Mouse (Mus musculus): ENCODE data around the gene Naa35. TPM values are rescaled to one million over a fixed set of nuclear protein-coding genes. Genes with fewer than 3 reads are reported as not detected.

Naa35 gene
- polyA plus RNA-seq, 1 experiment from 2014 or later = 84.4 TPM

DNA sequence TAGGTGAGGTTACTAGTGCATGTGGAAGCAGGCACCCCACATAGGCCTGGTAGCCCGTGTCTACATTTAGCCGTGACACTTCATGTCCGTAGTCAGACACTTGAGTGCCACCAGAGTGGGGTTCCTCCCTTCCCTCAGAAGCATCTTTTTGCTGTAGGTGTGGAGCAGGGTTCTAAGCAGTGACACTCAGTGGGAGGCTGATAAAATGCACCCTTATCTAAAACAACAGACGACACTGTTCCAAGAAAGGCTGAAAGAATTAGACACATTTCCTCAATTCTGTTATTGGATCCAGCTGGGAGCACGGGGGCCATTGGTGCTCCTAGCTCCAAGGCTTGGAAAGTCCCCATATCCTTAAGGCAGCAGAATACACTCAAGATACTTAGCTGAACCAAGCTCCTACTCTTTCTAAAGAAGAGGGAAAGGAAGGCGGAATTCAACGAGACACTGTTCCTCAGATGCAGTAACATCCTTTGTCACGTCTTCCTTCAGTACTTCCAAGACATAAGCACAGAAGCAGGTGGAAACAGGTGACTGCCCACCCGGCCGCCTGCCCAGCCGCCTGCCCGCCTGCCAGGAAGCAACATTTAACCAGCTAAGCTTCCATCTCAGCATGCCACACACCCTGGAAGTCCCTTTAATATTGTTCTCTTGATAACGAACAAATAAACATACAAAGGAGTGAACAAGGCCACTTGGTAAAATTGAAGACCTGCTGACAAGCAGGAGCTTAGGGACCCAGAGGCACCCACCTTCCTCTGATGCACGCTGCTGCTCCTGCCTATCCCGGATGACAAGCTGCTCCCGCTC, 54.5 kb downstream of the Naa35 start:
- Histone ChIP-seq H3K9ac (ENCODE audit: low read length) (no peak overlapping the region), H3K4me2 (ENCODE audit: low read depth, low read length) (no peak overlapping the region), H3K4me1 (ENCODE audit: control insufficient read depth, insufficient read depth, low read length) (peaks cover 10% of the 10 kb centered on the region), H3K27me3 (ENCODE audit: control insufficient read depth, insufficient read depth, low read length) (no peaks in the 10 kb centered on the region), H3K27ac (ENCODE audit: low read length) (no peak overlapping the region), H3K36me3 (ENCODE audit: control insufficient read depth, insufficient read depth) (peaks cover 27% of the 10 kb centered on the region), H3K9me3 (replicated peaks; ENCODE audit: control insufficient read depth, low read length) (no peaks in the 10 kb centered on the region), H3K4me3 (ENCODE audit: low read length) (no peak overlapping the region)
- ATAC-seq (replicated peaks; ENCODE audit: extremely low read depth, insufficient read depth, low FRiP score) = no peak
- WGBS = 60% methylated on average over 16 of the region's 16 CpGs

DNA sequence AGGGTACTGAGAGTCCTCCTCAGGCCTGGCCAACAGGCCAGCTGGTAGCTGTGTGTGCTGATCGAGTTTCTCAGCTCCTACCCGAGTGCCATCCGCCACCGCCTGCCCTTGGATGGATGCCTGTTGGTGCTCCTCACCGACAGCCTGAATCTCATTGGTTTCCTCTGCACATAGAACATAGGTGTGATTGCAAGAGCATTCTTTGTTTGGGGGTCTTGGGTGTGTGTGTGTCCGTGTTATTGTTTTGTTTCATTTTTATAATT, 55.0 kb downstream of the Naa35 start:
- H3K4me3 ChIP-seq (ENCODE audit: low read length) = no peak overlapping the region
- H3K4me2 ChIP-seq (ENCODE audit: low read depth, low read length) = no peak overlapping the region
- no peaks in the 10 kb centered on the region for H3K27me3 ChIP-seq (ENCODE audit: control insufficient read depth, insufficient read depth, low read length)
- ATAC-seq (replicated peaks; ENCODE audit: extremely low read depth, insufficient read depth, low FRiP score) = no peak
- H3K27ac ChIP-seq (ENCODE audit: low read length) = no peak overlapping the region
- peaks cover 23% of the 10 kb centered on the region for H3K36me3 ChIP-seq (ENCODE audit: control insufficient read depth, insufficient read depth)
- H3K4me1 ChIP-seq (ENCODE audit: control insufficient read depth, insufficient read depth, low read length) = peaks cover 10% of the 10 kb centered on the region
- no peak overlapping the region for H3K9ac ChIP-seq (ENCODE audit: low read length)
- no peaks in the 10 kb centered on the region for H3K9me3 ChIP-seq (replicated peaks; ENCODE audit: control insufficient read depth, low read length)
- WGBS = 72% methylated on average over 6 of the region's 6 CpGs

DNA sequence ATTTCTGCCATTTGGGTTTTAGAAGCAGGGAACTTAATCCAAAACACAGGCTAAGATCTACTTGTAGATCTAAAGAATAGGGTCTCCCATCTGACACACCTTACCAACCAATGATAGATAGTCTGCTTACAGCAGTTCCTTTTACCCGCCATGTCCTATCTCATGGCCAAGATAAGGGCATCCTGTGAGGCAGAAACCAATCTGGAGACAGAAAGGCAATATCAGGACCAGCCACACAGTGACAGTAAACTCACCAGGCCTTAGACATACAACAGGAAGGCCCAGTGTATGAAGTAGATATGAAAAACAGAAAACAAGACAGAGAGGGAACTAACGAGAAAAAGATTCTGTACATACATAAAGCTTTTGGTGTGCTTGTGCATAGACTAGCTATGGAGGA, 57.8 kb downstream of the Naa35 start:
- Histone ChIP-seq H3K27me3 (ENCODE audit: control insufficient read depth, insufficient read depth, low read length) (no peaks in the 10 kb centered on the region), H3K9me3 (replicated peaks; ENCODE audit: control insufficient read depth, low read length) (no peaks in the 10 kb centered on the region), H3K4me1 (ENCODE audit: control insufficient read depth, insufficient read depth, low read length) (peaks cover 30% of the 10 kb centered on the region), H3K4me3 (ENCODE audit: low read length) (no peak overlapping the region), H3K36me3 (ENCODE audit: control insufficient read depth, insufficient read depth) (0 out of 2 replicates have a peak, but pooled peaks cover 7% of the 10 kb centered on the region), H3K9ac (ENCODE audit: low read length) (no peak overlapping the region), H3K4me2 (ENCODE audit: low read depth, low read length) (no peak overlapping the region), H3K27ac (ENCODE audit: low read length) (no peak overlapping the region)
- 65% methylated on average over 2 of the region's 2 CpGs for WGBS
- ATAC-seq (replicated peaks; ENCODE audit: extremely low read depth, insufficient read depth, low FRiP score) = no peak

DNA sequence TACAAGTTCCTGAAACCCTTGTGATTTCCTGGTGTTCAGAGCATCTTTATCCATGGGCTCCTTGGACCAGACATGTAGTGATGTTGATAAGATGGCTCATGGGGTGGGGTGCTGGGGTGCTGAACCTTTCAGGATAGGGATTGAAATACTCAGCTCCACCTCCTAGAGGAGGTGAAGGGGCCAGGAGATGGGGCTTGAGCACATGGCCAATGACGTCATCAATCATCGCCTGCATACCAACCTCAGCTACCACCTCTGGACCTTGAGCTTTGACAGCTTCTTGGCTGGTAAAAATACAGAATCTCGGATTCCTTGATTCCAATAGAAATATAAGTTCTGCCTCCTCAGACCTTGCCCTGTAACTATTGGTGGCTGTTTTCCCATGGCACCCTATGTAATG, 60.4 kb downstream of the Naa35 start:
- 77% methylated on average over 3 of the region's 3 CpGs for WGBS
- ATAC-seq (replicated peaks; ENCODE audit: extremely low read depth, insufficient read depth, low FRiP score) = no peak
- Histone ChIP-seq H3K27ac (ENCODE audit: low read length) (no peak overlapping the region), H3K9ac (ENCODE audit: low read length) (no peak overlapping the region), H3K9me3 (replicated peaks; ENCODE audit: control insufficient read depth, low read length) (no peaks in the 10 kb centered on the region), H3K36me3 (ENCODE audit: control insufficient read depth, insufficient read depth) (0 out of 2 replicates have a peak, but pooled peaks cover 7% of the 10 kb centered on the region), H3K4me3 (ENCODE audit: low read length) (no peak overlapping the region), H3K4me2 (ENCODE audit: low read depth, low read length) (no peak overlapping the region), H3K4me1 (ENCODE audit: control insufficient read depth, insufficient read depth, low read length) (peaks cover 22% of the 10 kb centered on the region), H3K27me3 (ENCODE audit: control insufficient read depth, insufficient read depth, low read length) (no peaks in the 10 kb centered on the region)

DNA sequence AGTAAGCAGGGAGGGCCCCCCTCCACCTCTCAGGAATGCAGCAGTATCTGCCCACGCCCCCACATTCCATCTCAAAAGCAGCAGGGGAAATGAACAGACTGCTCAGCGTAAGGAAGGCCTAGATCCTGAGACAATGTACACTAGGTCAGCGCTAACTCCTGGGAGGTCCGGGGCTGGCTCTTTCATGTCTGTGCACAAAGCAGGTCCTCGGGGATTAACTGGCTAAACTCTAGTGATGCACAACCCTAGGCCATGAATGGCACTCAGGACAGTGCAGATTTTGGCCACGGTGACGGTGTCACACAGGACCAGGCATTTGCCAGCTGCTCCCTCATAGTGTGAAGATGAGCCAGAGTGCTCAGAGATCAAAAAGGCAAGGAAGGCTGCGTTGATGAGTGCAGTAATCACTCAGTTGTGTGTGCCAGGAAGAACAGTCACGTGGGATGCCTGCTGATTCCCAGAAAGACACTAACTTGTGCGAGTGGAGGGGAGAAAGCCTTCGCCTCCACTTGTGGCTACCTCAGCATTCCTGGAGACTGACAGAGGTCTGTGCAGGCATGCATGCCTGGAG, 61.7 kb downstream of the Naa35 start:
- 0 out of 2 replicates have a peak, but pooled peaks cover 7% of the 10 kb centered on the region for H3K36me3 ChIP-seq (ENCODE audit: control insufficient read depth, insufficient read depth)
- no peaks in the 10 kb centered on the region for H3K9me3 ChIP-seq (replicated peaks; ENCODE audit: control insufficient read depth, low read length)
- peaks cover 20% of the 10 kb centered on the region for H3K4me1 ChIP-seq (ENCODE audit: control insufficient read depth, insufficient read depth, low read length)
- no peak overlapping the region for H3K4me3 ChIP-seq (ENCODE audit: low read length)
- H3K9ac ChIP-seq (ENCODE audit: low read length) = no peak overlapping the region
- ATAC-seq (replicated peaks; ENCODE audit: extremely low read depth, insufficient read depth, low FRiP score) = 0 out of 2 replicates have a peak, but pooled peaks have one; percentile 49
- no peak overlapping the region for H3K27ac ChIP-seq (ENCODE audit: low read length)
- no peak overlapping the region for H3K4me2 ChIP-seq (ENCODE audit: low read depth, low read length)
- WGBS = 52% methylated on average over 11 of the region's 11 CpGs
- no peaks in the 10 kb centered on the region for H3K27me3 ChIP-seq (ENCODE audit: control insufficient read depth, insufficient read depth, low read length)

DNA sequence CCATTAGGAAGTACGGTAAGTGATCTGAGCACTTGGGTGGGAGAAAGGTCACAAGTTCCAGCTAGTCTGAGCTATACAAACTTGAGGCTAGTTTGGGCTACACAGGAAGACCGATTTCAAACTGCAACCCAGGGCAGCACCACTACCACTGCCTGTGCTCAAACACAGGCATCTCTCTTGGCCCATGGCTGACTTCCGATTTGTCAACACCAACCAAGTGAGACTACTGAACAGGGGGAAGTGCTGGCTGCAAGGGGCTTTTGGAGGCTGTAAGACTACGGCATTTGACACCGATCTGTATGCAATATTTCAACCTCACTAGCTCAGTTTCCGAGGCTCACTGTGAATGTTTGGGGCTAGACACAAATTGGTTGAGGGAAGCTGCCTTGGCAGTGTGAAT, 62.4 kb downstream of the Naa35 start:
- peaks cover 21% of the 10 kb centered on the region for H3K4me1 ChIP-seq (ENCODE audit: control insufficient read depth, insufficient read depth, low read length)
- no peak overlapping the region for H3K27ac ChIP-seq (ENCODE audit: low read length)
- H3K27me3 ChIP-seq (ENCODE audit: control insufficient read depth, insufficient read depth, low read length) = no peaks in the 10 kb centered on the region
- no peak overlapping the region for H3K4me3 ChIP-seq (ENCODE audit: low read length)
- H3K9ac ChIP-seq (ENCODE audit: low read length) = no peak overlapping the region
- no peak overlapping the region for H3K4me2 ChIP-seq (ENCODE audit: low read depth, low read length)
- H3K36me3 ChIP-seq (ENCODE audit: control insufficient read depth, insufficient read depth) = 0 out of 2 replicates have a peak, but pooled peaks cover 7% of the 10 kb centered on the region
- 70% methylated on average over 6 of the region's 6 CpGs for WGBS
- no peak for ATAC-seq (replicated peaks; ENCODE audit: extremely low read depth, insufficient read depth, low FRiP score)
- H3K9me3 ChIP-seq (replicated peaks; ENCODE audit: control insufficient read depth, low read length) = no peaks in the 10 kb centered on the region

DNA sequence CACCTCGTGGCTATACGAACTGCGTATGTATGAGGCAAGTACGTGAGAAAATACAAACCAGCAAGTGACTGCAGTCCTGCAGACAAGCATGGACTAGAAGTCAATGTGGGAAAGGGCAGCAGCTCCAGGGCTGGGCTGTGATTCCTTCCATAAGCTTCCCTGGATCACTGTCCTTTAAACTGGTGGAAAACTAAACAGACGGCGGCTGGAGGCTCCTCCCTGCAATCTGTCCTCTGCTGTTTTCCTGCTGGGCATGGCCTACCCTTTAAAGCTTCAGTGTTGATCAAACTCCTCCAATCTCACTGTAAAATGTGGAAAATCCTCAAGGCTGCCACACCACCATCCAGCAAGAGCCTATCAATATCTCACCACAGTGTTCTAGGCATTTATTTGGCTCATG, 63.5 kb downstream of the Naa35 start:
- Histone ChIP-seq H3K9me3 (replicated peaks; ENCODE audit: control insufficient read depth, low read length) (no peaks in the 10 kb centered on the region), H3K27ac (ENCODE audit: low read length) (no peak overlapping the region), H3K4me3 (ENCODE audit: low read length) (no peak overlapping the region), H3K9ac (ENCODE audit: low read length) (no peak overlapping the region), H3K27me3 (ENCODE audit: control insufficient read depth, insufficient read depth, low read length) (no peaks in the 10 kb centered on the region), H3K4me2 (ENCODE audit: low read depth, low read length) (no peak overlapping the region), H3K4me1 (ENCODE audit: control insufficient read depth, insufficient read depth, low read length) (peaks cover 27% of the 10 kb centered on the region), H3K36me3 (ENCODE audit: control insufficient read depth, insufficient read depth) (0 out of 2 replicates have a peak, but pooled peaks cover 3% of the 10 kb centered on the region)
- no peak for ATAC-seq (replicated peaks; ENCODE audit: extremely low read depth, insufficient read depth, low FRiP score)
- WGBS = 84% methylated on average over 6 of the region's 6 CpGs

DNA sequence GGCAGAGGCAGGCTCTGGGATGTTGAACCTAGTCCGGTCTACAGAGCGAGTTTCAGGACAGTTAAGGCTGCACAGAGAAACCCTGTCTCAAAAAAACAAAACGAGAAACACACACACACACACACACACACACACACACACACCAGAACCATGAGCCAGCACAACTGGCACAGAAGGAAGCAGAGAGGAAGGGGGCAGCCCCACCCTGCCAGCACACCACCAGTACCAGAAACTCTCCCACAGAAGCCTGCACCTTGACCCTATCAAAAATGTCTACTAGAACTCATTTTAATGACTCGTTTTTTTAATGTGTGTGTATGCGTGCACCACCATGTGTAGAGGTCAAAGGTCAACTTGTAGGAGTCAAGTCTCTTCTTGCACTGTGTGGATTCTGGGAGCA, 64.7 kb downstream of the Naa35 start:
- Histone ChIP-seq H3K9me3 (replicated peaks; ENCODE audit: control insufficient read depth, low read length) (no peaks in the 10 kb centered on the region), H3K4me3 (ENCODE audit: low read length) (no peak overlapping the region), H3K27ac (ENCODE audit: low read length) (no peak overlapping the region), H3K27me3 (ENCODE audit: control insufficient read depth, insufficient read depth, low read length) (no peaks in the 10 kb centered on the region), H3K9ac (ENCODE audit: low read length) (no peak overlapping the region), H3K36me3 (ENCODE audit: control insufficient read depth, insufficient read depth) (0 out of 2 replicates have a peak, but pooled peaks cover 3% of the 10 kb centered on the region), H3K4me2 (ENCODE audit: low read depth, low read length) (no peak overlapping the region), H3K4me1 (ENCODE audit: control insufficient read depth, insufficient read depth, low read length) (peaks cover 27% of the 10 kb centered on the region)
- no peak for ATAC-seq (replicated peaks; ENCODE audit: extremely low read depth, insufficient read depth, low FRiP score)
- 82% methylated on average over 5 of the region's 5 CpGs for WGBS

DNA sequence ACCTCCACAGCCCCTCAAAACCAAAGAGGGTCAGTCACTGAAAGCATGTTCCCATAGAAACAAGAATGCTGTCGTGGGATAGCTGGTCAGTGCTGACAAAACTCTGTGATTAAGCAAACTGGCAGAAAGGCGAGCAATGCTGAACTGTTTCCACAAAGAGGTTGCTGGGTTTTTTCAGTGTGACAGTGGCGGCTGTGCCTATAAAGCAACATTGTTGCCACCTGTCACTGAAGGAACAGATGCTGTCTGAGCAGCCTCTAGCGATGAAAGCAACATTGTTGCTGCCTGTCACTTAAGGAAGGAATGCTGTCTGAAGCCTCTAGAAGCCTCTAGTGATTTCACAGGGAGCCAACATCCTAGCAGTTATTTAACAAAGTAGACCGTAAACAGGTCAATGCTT, 67.6 kb downstream of the Naa35 start:
- H3K4me2 ChIP-seq (ENCODE audit: low read depth, low read length) = no peak overlapping the region
- no peak overlapping the region for H3K27ac ChIP-seq (ENCODE audit: low read length)
- no peak overlapping the region for H3K9ac ChIP-seq (ENCODE audit: low read length)
- WGBS = 43% methylated on average over 5 of the region's 5 CpGs
- no peaks in the 10 kb centered on the region for H3K36me3 ChIP-seq (ENCODE audit: control insufficient read depth, insufficient read depth)
- no peak overlapping the region for H3K4me3 ChIP-seq (ENCODE audit: low read length)
- peaks cover 11% of the 10 kb centered on the region for H3K4me1 ChIP-seq (ENCODE audit: control insufficient read depth, insufficient read depth, low read length)
- ATAC-seq (replicated peaks; ENCODE audit: extremely low read depth, insufficient read depth, low FRiP score) = no peak
- H3K9me3 ChIP-seq (replicated peaks; ENCODE audit: control insufficient read depth, low read length) = no peaks in the 10 kb centered on the region
- no peaks in the 10 kb centered on the region for H3K27me3 ChIP-seq (ENCODE audit: control insufficient read depth, insufficient read depth, low read length)
